Mouse (Mus musculus) stomach, postnatal 0 days (tissue): ENCODE measurements around the gene Myo15.

Source experiments
- CTCF ChIP-seq: IDR thresholded peaks from 2 replicates; pipeline ENCODE4 v1.5.1; 2016; ENCODE audit warnings: antibody characterized with exemption, low read depth, mild to moderate bottlenecking, moderate library complexity
- EP300 ChIP-seq: optimal IDR thresholded peaks from 2 replicates; pipeline ENCODE3; 2016; ENCODE audit warnings: antibody characterized with exemption

DNA sequence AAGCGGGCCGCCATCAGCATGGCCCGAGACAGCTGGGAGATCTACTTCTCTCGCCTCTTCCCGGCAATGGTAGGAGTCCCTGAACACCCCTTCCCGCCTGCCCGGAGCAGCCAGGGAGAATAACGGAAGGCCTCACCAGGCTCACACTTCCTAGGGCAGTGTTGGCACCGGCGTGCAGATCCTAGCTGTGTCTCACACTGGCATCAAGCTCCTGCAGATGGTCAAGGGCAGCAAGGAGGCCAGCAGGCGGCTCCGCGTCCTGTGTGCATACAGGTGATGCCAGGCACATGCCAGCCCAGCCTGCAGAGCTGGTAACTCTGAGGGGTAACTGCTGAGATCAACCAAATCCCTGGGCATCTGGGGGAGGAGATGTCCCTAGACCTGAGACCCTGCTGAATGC is 38.1 kb downstream of the Myo15 start:
- TF ChIP-seq CTCF: no peak
- TF ChIP-seq EP300: no peak
